Mouse (Mus musculus) left cerebral cortex, adult 8-10 months (tissue): ENCODE results near the gene Akt1. TPM values are rescaled to one million over a fixed set of nuclear protein-coding genes. Genes with fewer than 3 reads are reported as not detected.

ENCODE experiments used
- DNase-seq, 2 experiments: peaks; one replicate each; pipeline ENCODE4 v3.0.0; 2022; ENCODE audit warnings: low spot score in 2 of 2
- total RNA-seq, 4 experiments: library from RNA; stranded (reverse); gene quantifications; 2 replicates each; pipeline ENCODE4 v1.2.4; 2022

Gene Akt1
- 100 to 1,000 TPM; 158 to 174 (median 171) TPM for total RNA-seq

DNA sequence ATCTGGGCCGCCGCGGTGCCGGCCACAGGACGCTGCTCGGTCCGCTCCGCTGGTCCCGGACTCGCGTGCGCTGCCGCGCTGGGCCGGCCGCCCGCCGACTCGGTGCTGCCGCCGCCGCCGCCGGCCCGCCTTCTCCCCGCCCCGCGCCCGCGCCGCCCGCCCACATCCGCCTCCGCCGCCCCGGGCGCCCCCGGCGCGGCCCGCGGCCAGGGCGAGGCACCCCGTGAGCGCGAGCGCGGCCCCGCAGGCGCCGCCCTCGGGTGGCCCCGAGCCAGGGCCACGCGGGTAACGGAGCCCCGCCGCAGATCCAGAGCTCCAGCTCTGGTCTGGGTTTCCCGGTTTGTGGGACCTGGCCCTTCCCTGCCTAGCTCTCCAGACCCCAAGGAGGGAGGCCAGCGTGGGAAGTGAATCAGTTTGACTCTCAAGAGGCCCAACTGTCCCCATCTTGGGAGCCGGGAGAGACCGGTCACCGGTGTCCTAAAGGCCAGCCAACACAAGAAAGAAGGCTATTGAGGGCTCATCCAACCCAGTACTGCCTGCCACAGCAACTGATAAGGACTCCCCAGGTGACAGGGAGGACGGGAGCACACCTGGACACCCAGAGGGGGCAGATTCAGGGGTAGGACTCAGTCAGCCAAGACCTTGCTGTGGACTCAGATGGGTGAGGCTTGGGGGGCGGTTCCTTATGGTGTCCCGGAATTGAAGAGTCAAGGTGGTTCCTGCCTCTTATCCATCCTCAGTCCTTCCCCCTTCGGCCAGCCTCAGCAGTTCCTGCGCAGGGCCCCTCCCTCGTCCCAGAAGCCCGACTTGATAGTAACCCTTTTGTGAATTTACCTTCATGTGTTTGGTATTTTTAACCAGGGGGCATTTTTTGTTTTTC is at the start of gene Akt1:
TSS of gene Akt1 (minus strand) at position 753 of the 880 bp plus-strand sequence.
- peak in 1 of 2 experiments; percentile 51 for DNase-seq

- peak in 1 of 2 experiments; percentile 63 for DNase-seq
Measured at GRCm38 (mm10) chr12:112724077-112724805, 49.6 kb upstream of the Akt1 start.

DNA sequence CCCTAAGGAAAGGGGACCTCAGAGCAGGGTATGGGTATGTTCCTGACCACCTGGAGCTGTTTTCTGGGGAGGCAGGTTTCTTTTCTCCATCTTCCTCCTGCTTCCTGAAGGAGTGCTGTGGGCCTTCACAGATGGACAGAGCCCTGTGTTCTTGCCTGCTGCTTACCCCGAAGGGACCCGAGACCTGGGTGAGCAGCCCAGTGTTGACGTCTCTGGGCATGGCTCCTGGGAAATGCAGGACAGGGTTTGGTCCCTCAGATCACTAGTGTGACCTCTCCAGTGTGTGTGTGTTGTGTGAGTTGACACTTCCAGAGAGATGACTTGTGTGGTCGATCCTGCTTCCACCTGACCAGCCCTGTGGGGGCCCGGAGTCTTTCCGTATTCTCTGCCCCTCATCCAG is 48.8 kb upstream of the Akt1 start:
- no peak for DNase-seq

DNA sequence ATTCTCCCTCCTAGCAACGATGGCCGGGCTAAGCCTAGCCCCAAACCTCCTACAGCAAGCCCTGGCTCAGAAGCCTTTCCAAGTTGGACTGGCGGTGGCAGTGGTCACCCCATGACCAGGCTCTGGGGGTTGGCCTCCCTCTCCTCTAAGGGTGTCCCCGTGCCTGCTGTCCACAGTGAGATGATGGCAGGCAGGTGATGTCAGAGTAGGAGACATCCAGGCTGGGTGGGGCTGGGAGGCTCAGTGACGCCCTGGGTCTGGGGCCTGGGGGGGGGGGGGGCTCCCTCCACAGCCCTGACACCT is 48.3 kb upstream of the Akt1 start:
- no peak for DNase-seq

- DNase-seq: peak in 1 of 2 experiments; percentile 58
Measured at GRCm38 (mm10) chr12:112722240-112723027, 47.8 kb upstream of the Akt1 start.

GRCm38 (mm10) chr12:112721424-112722239 is 46.9 kb upstream of the Akt1 start:
- DNase-seq: peak in 1 of 2 experiments; percentile 12

DNA sequence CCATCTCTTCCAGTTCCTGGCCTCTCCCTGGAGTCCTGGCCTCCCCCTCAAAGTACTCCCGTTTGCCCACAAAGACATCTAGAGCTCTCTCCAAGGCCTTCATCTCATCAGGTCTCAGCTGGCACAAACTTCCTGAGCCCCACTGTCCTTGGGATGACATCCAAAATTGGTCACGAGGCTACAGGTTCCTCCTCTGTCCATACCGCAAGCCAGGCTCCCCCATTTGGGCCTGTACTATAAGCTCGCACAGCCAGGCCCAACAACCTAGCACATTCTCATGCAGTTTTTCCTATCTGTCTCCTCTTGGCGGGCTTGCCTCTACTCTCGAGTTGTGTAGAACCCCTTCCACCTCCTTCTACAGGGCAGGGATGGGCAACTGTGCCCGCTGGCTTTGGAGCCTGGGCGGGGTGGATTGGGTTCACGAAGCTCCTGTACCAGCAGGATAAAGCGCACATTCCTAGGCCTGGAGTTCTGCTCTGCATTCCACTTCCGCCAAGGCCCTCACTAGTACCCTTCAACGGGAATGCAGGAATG is 46.3 kb upstream of the Akt1 start:
- peak in 1 of 2 experiments; percentile 5 for DNase-seq

GRCm38 (mm10) chr12:112720216-112720615 is 45.5 kb upstream of the Akt1 start, which contains the start of gene Cep170b:
Cep170b (plus strand) TSS chr12:112720455.
- DNase-seq: peak in 1 of 2 experiments; percentile 7

DNA sequence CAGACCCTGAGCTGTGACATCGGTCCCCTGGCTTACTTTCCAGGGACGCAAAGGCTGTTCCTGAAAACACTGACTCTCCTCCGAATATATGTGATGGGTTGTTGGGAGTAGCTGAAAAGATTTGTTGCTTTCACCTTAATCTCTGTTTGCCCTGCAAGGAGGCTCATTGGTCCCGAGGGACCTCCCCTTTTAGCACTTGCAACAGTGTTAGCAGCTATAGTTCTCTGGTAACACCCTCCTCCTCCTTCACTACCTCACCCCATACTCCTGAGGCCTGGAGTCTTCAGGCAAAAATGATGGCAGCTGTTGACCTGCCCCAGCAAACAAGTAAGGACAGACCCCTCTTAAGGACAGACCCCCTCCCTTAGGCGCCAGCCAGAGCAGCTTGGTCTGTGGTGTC is 44.3 kb upstream of the Akt1 start:
- DNase-seq: no peak

GRCm38 (mm10) chr12:112717140-112717539 is 42.5 kb upstream of the Akt1 start:
- no peak for DNase-seq

DNA sequence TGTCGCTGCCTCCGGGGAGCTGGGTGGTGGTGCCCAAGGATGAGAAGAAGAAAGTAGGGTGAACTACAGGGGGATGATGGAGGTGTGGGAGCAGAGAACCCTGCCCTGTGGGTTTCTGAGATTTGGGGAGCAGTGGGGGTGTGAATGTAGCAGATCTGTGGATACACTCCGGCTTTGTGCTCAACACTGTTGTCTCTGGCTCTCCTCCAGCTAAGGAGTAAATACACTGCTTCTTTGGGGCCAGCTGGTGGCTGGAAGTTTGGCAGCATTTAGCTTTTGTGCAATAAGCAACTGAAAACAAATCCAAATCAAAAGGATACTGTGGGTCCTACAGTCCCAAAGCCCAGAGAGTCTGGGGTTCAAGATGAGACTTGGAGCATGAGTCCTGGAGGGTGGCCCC is 39.3 kb upstream of the Akt1 start:
- no peak for DNase-seq

GRCm38 (mm10) chr12:112707573-112707869 is 32.8 kb upstream of the Akt1 start:
- no peak for DNase-seq

DNA sequence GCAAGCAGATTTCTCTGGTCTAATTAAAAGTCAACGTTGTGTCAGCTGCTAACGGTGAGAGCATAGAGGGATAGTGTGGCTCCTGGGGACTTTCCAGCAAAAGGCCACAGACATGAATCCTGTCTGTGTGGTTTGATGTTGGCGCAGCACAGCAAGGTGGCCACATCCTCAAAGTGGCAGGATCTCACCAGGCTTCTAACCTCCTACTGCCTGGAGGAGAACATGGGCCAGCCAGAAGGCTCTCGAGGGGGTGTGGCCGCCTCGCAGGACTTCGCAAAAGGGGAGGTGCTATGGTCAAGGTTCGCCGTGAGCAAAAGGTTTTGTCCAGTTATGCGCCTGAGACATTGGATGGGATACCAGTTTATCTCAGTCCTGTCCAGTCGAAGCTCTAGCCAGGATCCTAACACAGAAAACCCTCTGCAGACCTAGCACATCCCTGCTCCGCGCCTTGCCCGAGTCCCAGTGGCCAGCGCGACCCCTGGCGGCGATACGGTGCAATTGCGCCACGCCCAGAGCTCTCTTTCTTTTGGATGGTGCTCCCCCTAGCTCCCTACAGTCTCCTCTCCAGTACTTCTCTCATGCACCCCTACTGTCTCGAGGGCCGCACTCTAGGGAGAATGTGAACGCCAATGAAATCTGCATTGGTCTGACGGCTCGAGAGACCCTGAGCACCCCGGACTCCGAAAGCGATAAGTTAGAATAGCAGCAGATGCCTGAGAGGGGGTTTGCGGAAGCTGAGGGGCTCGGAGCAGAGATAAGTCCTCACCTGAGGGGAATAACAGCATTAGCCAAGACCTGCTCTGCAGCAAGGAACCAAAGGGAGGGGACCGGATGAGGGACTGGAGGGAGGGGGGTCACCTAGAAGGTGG is 32.3 kb upstream of the Akt1 start:
- DNase-seq: peak; percentile 64 to 77

- no peak for DNase-seq
Measured at GRCm38 (mm10) chr12:112702374-112703320, 28.0 kb upstream of the Akt1 start.

GRCm38 (mm10) chr12:112700522-112700921 is 25.8 kb upstream of the Akt1 start:
- no peak for DNase-seq

- DNase-seq: no peak
Measured at GRCm38 (mm10) chr12:112696806-112697425, 22.2 kb upstream of the Akt1 start.

- DNase-seq: no peak
Measured at GRCm38 (mm10) chr12:112694127-112694475, 19.4 kb upstream of the Akt1 start.
